Mouse (Mus musculus): ENCODE data around the gene Il27.

DNA sequence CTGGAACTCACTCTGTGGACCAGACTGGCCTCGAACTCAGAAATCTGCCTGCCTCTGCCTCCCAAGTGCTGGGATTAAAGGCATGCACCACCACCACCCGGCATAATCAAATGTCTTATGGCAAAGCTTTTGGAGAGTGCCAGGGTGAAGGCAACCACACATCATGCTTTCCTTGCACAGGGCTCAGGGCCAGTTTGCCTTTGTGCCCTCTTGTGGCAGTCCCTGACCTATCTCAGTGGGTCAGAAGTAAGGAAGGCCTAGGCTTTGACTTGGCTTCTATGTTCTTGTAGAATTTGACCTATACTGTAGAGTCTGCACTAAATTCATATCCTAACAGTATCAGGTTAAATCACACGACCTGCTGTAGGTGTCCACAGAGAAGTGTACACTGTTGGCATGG, 22.0 kb upstream of the Il27 start:
- TF ChIP-seq CTCF (IDR thresholded peaks at IDR 0.05; ENCODE audit: insufficient read depth, low read depth, low read length) (no peak), POLR2A (IDR thresholded peaks at IDR 0.05; ENCODE audit: insufficient read depth, low read depth, low read length) (no peak)
